Mouse (Mus musculus) midbrain, embryonic 15.5 days (tissue): ENCODE results near the gene C1qtnf7. TPM values are rescaled to one million over a fixed set of nuclear protein-coding genes. Genes with fewer than 3 reads are reported as not detected.

Experiments used
- ATAC-seq: fragments of 200-750 bp; cut with Nextera tagmentation; replicated peaks from 2 replicates; pipeline ENCODE4 v1.8.0; 2017; ENCODE audit warnings: moderate TSS enrichment
- H3K27ac ChIP-seq: fragments of 300-500 bp; sonication (generic); 2 replicates; pipeline ENCODE4 v1.5.1; 2015; ENCODE audit warnings: mild to moderate bottlenecking, inconsistent platforms
- H3K27me3 ChIP-seq: fragments of 300-500 bp; sonication (generic); replicated peaks from 2 replicates; pipeline ENCODE4 v1.6.1; 2015; ENCODE audit warnings: inconsistent platforms
- H3K36me3 ChIP-seq: fragments of 300-500 bp; sonication (generic); replicated peaks from 2 replicates; pipeline ENCODE4 v1.6.1; 2015; ENCODE audit warnings: inconsistent platforms
- H3K4me1 ChIP-seq: fragments of 300-500 bp; sonication (generic); 2 replicates; pipeline ENCODE4 v1.6.1; 2015; ENCODE audit warnings: inconsistent platforms
- H3K4me2 ChIP-seq: fragments of 300-500 bp; sonication (generic); 2 replicates; pipeline ENCODE4 v1.6.1; 2015; ENCODE audit warnings: inconsistent platforms, mild to moderate bottlenecking, moderate library complexity
- H3K4me3 ChIP-seq: fragments of 300-500 bp; sonication (generic); 2 replicates; pipeline ENCODE4 v1.5.1; 2015; ENCODE audit warnings: mild to moderate bottlenecking, inconsistent platforms
- H3K9ac ChIP-seq: fragments of 300-500 bp; sonication (generic); 2 replicates; pipeline ENCODE4 v1.6.1; 2015; ENCODE audit warnings: mild to moderate bottlenecking, inconsistent platforms
- H3K9me3 ChIP-seq: fragments of 300-500 bp; sonication (generic); 2 replicates; pipeline ENCODE4 v1.6.1; 2016; ENCODE audit warnings: inconsistent platforms
- WGBS: fragments of 180-500 bp; shearing (Covaris S2); methylation state at CpG from one replicate; pipeline ENCODE4 v1.1.7; 2015; ENCODE audit warnings: mixed read lengths; 5-methylcytosine and 5-hydroxymethylcytosine counted together
- polyA plus RNA-seq: library from polyadenylated mRNA; unstranded; fragments of >200 nt; fragmentation: Nextera tagmentation; extraction: Ambion mirVana; gene quantifications from 2 replicates; pipeline ENCODE4 v1.2.1, GENCODE M21; 2015

C1qtnf7 gene
- polyA plus RNA-seq, 1 experiment from 2014 or later, result 1.1 TPM

DNA sequence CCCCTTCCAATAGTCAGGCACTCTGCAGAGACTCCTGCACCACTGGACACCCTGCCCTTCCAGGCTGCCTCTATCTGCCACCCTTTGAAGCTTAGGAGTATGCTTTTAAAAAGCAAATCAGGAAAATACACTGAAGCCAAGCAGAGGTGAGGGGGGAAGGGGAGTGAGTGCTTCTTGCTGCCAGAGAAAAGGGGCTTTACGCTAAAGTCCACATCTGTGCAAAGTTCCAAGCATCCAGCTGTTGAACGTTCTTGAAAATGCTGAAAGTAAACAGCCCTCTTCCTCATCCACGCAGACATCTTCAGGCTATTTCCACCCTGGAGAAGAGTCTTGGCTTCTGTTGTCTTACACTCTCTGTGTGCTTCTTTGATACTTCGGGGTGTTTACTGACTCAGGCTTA, 34.6 kb downstream of the C1qtnf7 start:
- no peaks in the 10 kb centered on the region for H3K36me3 ChIP-seq
- H3K9me3 ChIP-seq, result no peaks in the 10 kb centered on the region
- no peak overlapping the region for H3K27ac ChIP-seq
- H3K4me3 ChIP-seq, result no peak overlapping the region
- WGBS, result 64% methylated on average over 4 of the region's 4 CpGs
- H3K9ac ChIP-seq, result no peak overlapping the region
- H3K27me3 ChIP-seq, result no peaks in the 10 kb centered on the region
- no peaks in the 10 kb centered on the region for H3K4me1 ChIP-seq
- no peak overlapping the region for H3K4me2 ChIP-seq
- ATAC-seq, result no peak

DNA sequence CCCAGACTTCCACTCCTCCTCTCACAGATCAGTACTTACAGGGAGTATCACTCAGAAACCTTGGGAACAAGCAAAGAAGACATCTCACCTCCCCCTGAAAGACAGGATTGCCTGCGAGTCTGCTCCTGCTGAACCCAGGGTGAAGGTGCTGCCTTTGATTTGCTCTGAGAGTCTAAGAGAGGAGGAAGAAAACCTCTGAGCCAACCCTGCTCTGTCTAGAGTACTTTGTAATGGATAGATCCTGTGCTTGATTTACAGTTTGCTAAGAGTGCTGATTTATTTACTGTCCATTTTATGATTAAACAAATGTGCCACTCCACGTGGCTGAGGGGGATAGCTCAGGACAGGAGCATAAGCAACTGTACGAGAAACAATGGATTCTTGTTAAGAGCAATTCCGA, 35.1 kb downstream of the C1qtnf7 start:
- Histone ChIP-seq H3K27ac (no peak overlapping the region), H3K9ac (no peak overlapping the region)
- no peak for ATAC-seq

DNA sequence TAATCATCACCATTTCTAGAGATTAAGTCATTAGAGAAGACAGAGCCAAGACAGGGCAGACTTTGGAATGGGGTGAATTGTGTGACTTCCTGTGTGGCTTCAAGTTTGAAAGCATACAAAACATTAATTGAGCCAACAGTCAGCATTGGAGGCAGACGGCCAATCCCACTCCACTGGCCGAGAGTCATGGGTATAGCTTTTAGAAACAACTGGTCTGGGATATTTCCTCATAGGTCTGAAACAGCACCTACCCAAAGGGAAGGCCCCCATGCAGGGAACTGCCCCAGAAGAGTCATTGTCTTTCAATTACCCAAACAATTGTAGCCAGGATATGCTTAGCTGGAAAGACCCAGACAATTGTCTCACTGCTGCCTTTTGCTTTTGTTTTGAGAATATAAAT, 39.5 kb downstream of the C1qtnf7 start:
- Histone ChIP-seq H3K9me3 (no peaks in the 10 kb centered on the region), H3K4me3 (no peak overlapping the region), H3K36me3 (no peaks in the 10 kb centered on the region), H3K9ac (no peak overlapping the region), H3K4me2 (no peak overlapping the region), H3K27me3 (no peaks in the 10 kb centered on the region), H3K4me1 (no peaks in the 10 kb centered on the region), H3K27ac (no peak overlapping the region)
- no peak for ATAC-seq
- 32% methylated on average over 2 of the region's 2 CpGs for WGBS

More for the DNA sequence above, 35.1 kb downstream of the C1qtnf7 start:
- H3K4me2 ChIP-seq, result no peak overlapping the region
- WGBS, result 64% methylated on average over 4 of the region's 4 CpGs
- no peaks in the 10 kb centered on the region for H3K9me3 ChIP-seq
- H3K4me1 ChIP-seq, result no peaks in the 10 kb centered on the region
- H3K36me3 ChIP-seq, result no peaks in the 10 kb centered on the region
- H3K27me3 ChIP-seq, result no peaks in the 10 kb centered on the region
- no peak overlapping the region for H3K4me3 ChIP-seq

DNA sequence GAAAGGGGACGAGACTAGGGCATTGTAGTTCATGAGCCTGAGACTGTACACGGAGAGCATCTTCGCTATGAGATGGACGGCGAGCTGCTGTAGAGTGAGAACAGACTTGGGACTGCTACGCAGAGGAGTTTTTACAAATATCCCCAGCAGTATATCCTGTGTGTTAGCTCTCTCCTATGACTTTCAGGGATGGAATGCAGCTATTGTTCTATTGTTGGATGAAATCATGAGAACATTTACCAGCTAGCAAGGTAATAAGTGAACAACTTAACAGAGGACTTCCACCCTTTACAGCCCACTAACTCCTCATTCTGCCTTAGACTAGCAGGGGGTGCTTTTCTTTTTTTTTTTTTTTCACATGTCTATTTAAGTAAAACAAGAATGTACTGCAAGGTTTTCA, 40.1 kb downstream of the C1qtnf7 start:
- ATAC-seq, result no peak
- Histone ChIP-seq H3K4me3 (no peak overlapping the region), H3K4me2 (no peak overlapping the region), H3K4me1 (no peaks in the 10 kb centered on the region), H3K36me3 (no peaks in the 10 kb centered on the region), H3K27me3 (no peaks in the 10 kb centered on the region), H3K9me3 (no peaks in the 10 kb centered on the region), H3K9ac (no peak overlapping the region), H3K27ac (no peak overlapping the region)
- WGBS, result 80% methylated on average over 6 of the region's 6 CpGs

DNA sequence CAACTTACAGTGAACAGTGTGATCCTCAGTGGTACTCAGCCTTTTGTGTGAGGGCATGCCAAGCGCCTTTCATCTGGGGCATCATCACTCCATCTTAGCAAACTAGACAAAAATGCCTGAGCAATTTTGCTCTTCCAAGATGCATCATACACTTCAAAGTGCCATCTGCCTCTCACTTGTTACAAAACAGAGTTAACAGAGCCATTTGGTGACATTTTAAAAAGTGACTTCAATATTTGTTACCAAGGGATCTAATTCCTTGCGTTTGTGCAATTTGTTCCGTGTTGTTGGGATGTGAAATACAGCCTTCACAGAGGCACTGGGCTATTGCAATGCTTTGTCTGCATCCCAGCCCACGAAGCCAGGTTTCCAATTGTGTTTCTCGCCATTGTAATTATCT, 42.1 kb downstream of the C1qtnf7 start:
- H3K9me3 ChIP-seq, result no peaks in the 10 kb centered on the region
- no peak for ATAC-seq
- H3K27ac ChIP-seq, result no peak overlapping the region
- no peak overlapping the region for H3K4me3 ChIP-seq
- no peak overlapping the region for H3K9ac ChIP-seq
- no peaks in the 10 kb centered on the region for H3K36me3 ChIP-seq
- H3K4me1 ChIP-seq, result no peaks in the 10 kb centered on the region
- WGBS, result 74% methylated on average over 5 of the region's 5 CpGs
- no peaks in the 10 kb centered on the region for H3K27me3 ChIP-seq
- H3K4me2 ChIP-seq, result no peak overlapping the region

DNA sequence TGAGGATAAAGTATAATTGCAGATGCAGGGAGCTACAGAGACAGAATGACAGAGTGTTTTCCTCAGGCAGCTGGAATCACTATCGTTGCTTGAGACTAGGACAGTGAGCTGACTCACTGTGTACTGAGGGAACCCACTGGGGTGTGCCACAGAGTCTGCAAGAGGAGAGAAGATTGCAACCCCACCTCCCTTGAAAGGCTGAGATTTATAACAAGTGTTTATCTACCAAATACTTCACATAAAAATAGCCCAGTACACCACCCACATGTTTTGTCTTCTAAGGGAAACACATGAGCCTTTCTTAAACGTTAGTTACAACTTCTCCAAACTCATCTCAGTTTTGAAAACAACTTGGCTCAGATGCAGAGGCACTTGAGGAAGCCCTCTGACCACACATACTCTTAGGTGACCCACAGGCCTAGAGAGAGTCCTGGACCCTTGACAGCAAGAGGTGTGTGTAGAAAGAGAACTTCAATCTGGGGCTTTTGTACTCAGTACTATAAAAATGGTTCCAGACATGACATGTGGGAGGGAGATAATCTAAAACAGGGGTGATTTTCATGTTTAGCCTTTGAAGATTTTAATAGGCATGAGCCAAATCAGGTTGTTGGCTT, 46.4 kb downstream of the C1qtnf7 start:
- no peaks in the 10 kb centered on the region for H3K9me3 ChIP-seq
- H3K27me3 ChIP-seq, result no peaks in the 10 kb centered on the region
- WGBS, result 79% methylated on average over 2 of the region's 2 CpGs
- H3K36me3 ChIP-seq, result no peaks in the 10 kb centered on the region
- H3K4me1 ChIP-seq, result no peaks in the 10 kb centered on the region
- ATAC-seq, result no peak
- no peak overlapping the region for H3K27ac ChIP-seq
- H3K9ac ChIP-seq, result no peak overlapping the region
- H3K4me3 ChIP-seq, result no peak overlapping the region
- no peak overlapping the region for H3K4me2 ChIP-seq

DNA sequence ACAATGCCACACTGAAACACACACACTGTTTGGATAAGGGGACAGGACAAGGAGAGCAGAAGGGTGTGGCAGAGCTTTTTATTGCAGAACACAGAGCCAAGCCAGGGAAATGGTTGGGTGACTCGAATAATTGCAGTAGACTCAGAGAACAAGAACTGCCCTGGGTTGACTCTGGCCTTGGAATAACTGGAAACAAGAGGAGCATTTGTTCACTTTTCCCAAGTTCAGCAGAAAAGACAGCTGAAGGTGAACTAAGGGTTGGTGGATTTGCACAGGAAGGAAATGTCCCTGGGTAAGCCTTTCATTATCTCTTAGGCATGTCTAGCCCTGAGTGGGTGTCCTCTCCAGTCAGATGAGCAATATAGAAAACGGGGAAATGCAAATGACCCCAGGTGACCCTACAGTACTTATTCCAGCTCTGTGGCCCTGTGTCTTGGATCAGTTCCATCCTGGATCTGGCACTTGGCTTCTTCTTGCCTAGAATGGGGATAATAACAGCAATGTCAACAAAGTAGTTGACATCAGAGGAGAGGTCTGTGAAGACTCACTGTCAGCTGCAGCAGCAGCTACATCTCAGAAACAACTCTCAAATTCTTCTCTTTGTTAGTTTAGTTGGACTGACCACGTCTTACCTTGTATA, 54.5 kb downstream of the C1qtnf7 start:
- no peaks in the 10 kb centered on the region for H3K27me3 ChIP-seq
- no peak overlapping the region for H3K27ac ChIP-seq
- H3K9me3 ChIP-seq, result no peaks in the 10 kb centered on the region
- no peak overlapping the region for H3K4me3 ChIP-seq
- H3K4me2 ChIP-seq, result no peak overlapping the region
- WGBS, result 79% methylated on average over 3 of the region's 3 CpGs
- no peaks in the 10 kb centered on the region for H3K4me1 ChIP-seq
- H3K9ac ChIP-seq, result no peak overlapping the region
- no peak for ATAC-seq
- no peaks in the 10 kb centered on the region for H3K36me3 ChIP-seq

DNA sequence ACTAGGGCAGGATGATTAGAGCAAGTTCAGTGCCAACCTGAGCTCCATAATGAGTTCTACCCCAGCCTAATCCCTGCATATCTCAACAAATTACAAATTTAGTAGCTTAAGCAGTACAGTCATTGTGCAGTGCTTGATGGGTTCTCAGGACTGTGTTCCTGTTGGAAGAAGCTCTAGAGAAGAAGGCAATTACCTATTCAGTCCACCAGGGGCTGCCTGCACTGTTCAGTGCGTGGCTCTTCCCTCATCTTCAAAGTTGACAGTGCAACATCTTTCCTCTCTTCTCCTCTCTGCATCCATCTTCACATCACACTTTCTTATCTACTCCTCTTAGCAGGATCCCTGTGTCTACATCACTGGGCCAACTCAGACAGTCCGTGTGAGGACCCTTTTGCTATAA, 67.5 kb downstream of the C1qtnf7 start:
- Histone ChIP-seq H3K4me2 (no peak overlapping the region), H3K9me3 (no peaks in the 10 kb centered on the region), H3K9ac (no peak overlapping the region), H3K4me1 (peaks cover 15% of the 10 kb centered on the region), H3K27me3 (no peaks in the 10 kb centered on the region), H3K36me3 (no peaks in the 10 kb centered on the region), H3K27ac (0 out of 2 replicates have a peak overlapping the region, but pooled peaks have one; percentile 27), H3K4me3 (no peak overlapping the region)
- ATAC-seq, result peak; percentile 66
- WGBS, result 27% methylated on average over 2 of the region's 2 CpGs

DNA sequence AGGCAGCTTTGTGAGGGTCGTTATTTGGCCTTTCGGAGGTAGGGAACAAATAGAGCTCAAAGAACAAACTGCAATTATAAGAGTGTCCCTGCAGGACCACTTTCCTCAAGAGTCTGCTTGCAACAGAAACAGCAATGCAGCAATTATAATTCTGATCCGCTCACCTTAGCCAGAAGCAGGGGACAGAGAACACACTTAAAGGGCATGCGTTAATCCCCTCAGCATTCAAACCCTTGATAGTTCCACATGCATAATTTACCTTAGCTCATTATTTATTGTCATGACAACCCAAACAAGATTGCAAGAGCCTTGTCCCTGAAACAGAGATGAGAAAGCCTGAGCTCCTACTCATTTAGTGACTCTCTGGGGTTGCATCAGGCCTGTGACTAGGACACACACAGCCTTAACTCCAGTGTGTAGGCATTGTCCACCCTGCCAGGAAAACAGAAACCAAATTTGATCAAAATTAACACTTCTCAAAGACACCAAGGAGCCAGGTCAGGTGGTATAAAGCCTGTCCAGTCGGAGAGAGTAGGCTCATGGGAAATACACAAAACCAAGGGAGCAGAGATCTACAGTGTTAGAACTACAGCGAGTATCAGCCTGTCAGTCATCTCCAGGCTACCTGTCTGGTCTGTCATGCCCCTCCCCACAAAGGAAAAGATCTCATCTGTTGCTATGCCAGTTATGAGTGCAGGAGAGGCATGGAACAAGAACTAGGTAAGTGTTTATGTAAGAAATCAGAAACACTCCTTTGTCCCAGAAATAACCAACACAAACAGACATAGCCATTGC, 68.2 kb downstream of the C1qtnf7 start:
- peak; percentile 80 for ATAC-seq
- WGBS, result 40% methylated on average over 6 of the region's 6 CpGs

DNA sequence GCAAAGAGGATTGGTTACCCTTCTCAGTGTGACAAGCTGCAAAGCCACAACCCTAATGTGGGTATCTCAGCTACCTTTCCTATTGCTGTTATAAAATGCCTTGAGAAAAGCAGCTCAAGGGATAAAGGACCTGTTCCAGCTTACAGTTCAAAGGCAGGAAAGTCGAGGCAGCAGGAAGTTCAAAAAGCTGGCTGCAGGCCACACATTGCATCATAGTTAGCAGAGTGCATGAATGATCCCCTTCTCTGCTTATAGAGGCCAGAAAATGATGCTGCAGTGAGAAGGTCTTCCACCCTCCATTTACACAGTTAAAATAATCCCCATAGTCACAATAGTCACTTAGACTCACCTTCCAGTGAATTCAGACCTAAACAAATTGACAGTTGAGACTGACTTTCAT, 69.1 kb downstream of the C1qtnf7 start:
- WGBS, result 28% methylated on average over 1 of the region's 1 CpGs
- H3K9me3 ChIP-seq, result no peaks in the 10 kb centered on the region
- no peak overlapping the region for H3K9ac ChIP-seq
- H3K4me3 ChIP-seq, result no peak overlapping the region
- no peak for ATAC-seq
- no peak overlapping the region for H3K4me2 ChIP-seq
- no peaks in the 10 kb centered on the region for H3K27me3 ChIP-seq
- peaks cover 15% of the 10 kb centered on the region for H3K4me1 ChIP-seq
- no peaks in the 10 kb centered on the region for H3K36me3 ChIP-seq
- H3K27ac ChIP-seq, result no peak overlapping the region

More for the DNA sequence above, 68.2 kb downstream of the C1qtnf7 start:
- Histone ChIP-seq H3K9ac (no peak overlapping the region), H3K4me3 (no peak overlapping the region), H3K4me1 (peaks cover 15% of the 10 kb centered on the region), H3K27me3 (no peaks in the 10 kb centered on the region), H3K27ac (peak overlapping the region; percentile 27; the same call in 1 of the 2 replicates), H3K4me2 (no peak overlapping the region), H3K9me3 (no peaks in the 10 kb centered on the region), H3K36me3 (no peaks in the 10 kb centered on the region)

DNA sequence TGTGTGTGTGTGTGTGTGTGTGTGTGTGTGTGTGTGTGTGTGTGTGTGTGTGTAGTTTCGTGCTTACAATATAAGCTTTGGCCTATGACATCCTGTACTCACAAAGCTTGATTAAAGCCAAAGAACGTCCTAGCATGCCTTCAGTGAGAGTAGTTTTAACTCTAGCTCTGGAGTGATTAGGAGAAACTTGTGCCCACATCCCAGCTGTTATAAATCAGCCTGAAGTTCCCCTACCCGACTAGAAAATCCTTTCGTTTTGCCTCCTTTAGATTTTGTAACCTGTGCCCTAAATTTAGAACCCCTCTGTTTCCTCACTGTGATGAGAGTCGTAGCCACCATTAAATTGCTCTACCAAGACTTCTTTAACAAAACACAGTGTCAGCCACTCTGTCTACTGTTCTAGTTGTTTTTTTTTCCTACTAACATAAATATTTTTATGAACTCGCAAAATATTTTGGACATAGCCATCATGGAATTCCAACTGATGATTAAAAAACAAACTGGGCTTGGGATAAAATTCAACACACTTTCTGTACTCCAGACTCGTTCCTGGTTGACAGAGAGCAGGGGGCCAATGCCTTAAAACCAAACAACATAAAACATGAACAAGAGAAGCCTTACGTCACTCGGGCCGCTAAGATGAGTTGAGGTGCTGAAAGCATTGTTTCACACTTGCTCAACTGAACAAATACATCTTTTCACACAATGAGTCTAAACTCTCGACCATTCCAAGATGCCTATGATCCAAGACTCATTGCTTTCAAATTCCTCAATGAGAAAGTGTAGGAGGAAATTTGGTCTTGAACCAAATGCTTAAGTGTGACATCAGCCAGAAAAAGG, 70.3 kb downstream of the C1qtnf7 start:
- H3K9me3 ChIP-seq, result no peaks in the 10 kb centered on the region
- no peaks in the 10 kb centered on the region for H3K36me3 ChIP-seq
- H3K4me2 ChIP-seq, result no peak overlapping the region
- no peak for ATAC-seq
- H3K4me1 ChIP-seq, result peaks cover 15% of the 10 kb centered on the region
- 79% methylated on average over 11 of the region's 11 CpGs for WGBS
- no peak overlapping the region for H3K4me3 ChIP-seq
- H3K9ac ChIP-seq, result no peak overlapping the region
- no peaks in the 10 kb centered on the region for H3K27me3 ChIP-seq
- no peak overlapping the region for H3K27ac ChIP-seq
